In genomic region chr13:90922751-90923612, GRCm38 (mm10) we compare ENCODE assay signal across 8 mouse cellular contexts. TPM values are rescaled to one million over a fixed set of nuclear protein-coding genes. Genes with fewer than 3 reads are reported as not detected.
DNase-seq lines count a peak whose midpoint lies in the region; ATAC-seq lines count a peak whose summit lies in the region.

Gene Rps23, plus strand, starts transcription at chr13:90922958.

- H3K9me3 ChIP-seq in hindbrain, embryonic 12.5 days (replicated peaks) = no peaks in the 10 kb centered on the region

- H3K36me3 ChIP-seq in hindbrain, embryonic 12.5 days = peaks cover 31% of the 10 kb centered on the region

- H3K9ac ChIP-seq in hindbrain, embryonic 12.5 days = peak within 1 kb of the TSS; percentile 95

- DNase-seq in NIH3T3 (ENCODE audit: low read depth) = peak; percentile 93
- DNase-seq in cerebellum, postnatal 10 days = peak; percentile 93 to 95
- peak; percentile 80 to 87 for DNase-seq in frontal cortex, postnatal 10 days (ENCODE audit: low spot score in 2 of 2)
- DNase-seq in layer of hippocampus, postnatal 14 days (ENCODE audit: low spot score in 2 of 2) = peak; percentile 89 to 92
- peak; percentile 89 for DNase-seq in lung, postnatal 14 days
- DNase-seq in retina, adult 2 months (ENCODE audit: low read depth, low spot score) = peak; percentile 91
- DNase-seq in thymus, postnatal 36 days = peak; percentile 89

- under 1% methylated on average over 57 of the region's 57 CpGs for WGBS in hindbrain, embryonic 12.5 days

- peak; percentile 98 for ATAC-seq in hindbrain, embryonic 12.5 days (ENCODE audit: low FRiP score)

- peak within 1 kb of the TSS; percentile 84 for H3K4me3 ChIP-seq in hindbrain, embryonic 12.5 days

- no peaks in the 10 kb centered on the region for H3K27me3 ChIP-seq in hindbrain, embryonic 12.5 days

- peak within 1 kb of the TSS; percentile 59 for H3K4me2 ChIP-seq in hindbrain, embryonic 12.5 days (replicated peaks)

- peak within 1 kb of the TSS; percentile 81 for H3K27ac ChIP-seq in hindbrain, embryonic 12.5 days

- peaks cover 5% of the 10 kb centered on the region for H3K4me1 ChIP-seq in hindbrain, embryonic 12.5 days

RNA-seq across cellular contexts. Expression of gene Rps23, which starts in this region (rescaled TPM):
- 178 and 201 TPM in 2 replicates for polyA plus RNA-seq in hindbrain, embryonic 12.5 days (2016; fragmentation: Nextera tagmentation; extraction: Ambion mirVana)
- total RNA-seq in layer of hippocampus, postnatal 14 days (2021) = 100 to 1,000 TPM; 214 to 220 TPM

Comparison
In these comparisons a context has a peak if more than half of its experiments do, and no peak if none do; other contexts are left out.
1. Peak in every context shown above with its lines: DNase-seq, ATAC-seq, H3K4me3 ChIP-seq and H3K27ac ChIP-seq.